Mouse (Mus musculus) thymus, adult 2 months (tissue): ENCODE results near the gene Gm49721.
"Not testable (repeated sequence)": the region's sequence is repeated elsewhere in the genome, so short reads cannot be mapped to it uniquely, and the experiment has no call there.

ENCODE experiments used
- CTCF ChIP-seq: fragments of 200-500 bp; IDR thresholded peaks from 2 replicates; pipeline ENCODE4 v1.5.1; 2012; ENCODE audit warnings: mild to moderate bottlenecking, control low read depth, low read length, moderate library complexity, borderline replicate concordance; ENCODE audit not compliant: control insufficient read depth, poor library complexity, insufficient read depth; ENCODE audit errors: extremely low read depth
- POLR2A ChIP-seq: fragments of 200-500 bp; IDR thresholded peaks from 2 replicates; pipeline ENCODE4 v1.6.1; 2012; ENCODE audit warnings: mild to moderate bottlenecking, low read length, control low read depth, moderate library complexity; ENCODE audit not compliant: control insufficient read depth, poor library complexity, insufficient read depth; ENCODE audit errors: extremely low read depth

GRCm38 (mm10) chr17:6960349-6960748 is 18.4 kb upstream of the Gm49721 start:
- TF ChIP-seq POLR2A, CTCF: not testable (repeated sequence)
